Mouse (Mus musculus) kidney, postnatal 25 days (tissue): ENCODE measurements around the gene Nek4.
A peak's percentile ranks its signal among the peaks of the same experiment; 100 is the strongest.

Source experiments
- DNase-seq, 2 experiments: peaks; one replicate each; pipeline ENCODE4 v3.0.0; 2021; ENCODE audit warnings: mixed read lengths in 2 of 2

Gene Nek4

DNA sequence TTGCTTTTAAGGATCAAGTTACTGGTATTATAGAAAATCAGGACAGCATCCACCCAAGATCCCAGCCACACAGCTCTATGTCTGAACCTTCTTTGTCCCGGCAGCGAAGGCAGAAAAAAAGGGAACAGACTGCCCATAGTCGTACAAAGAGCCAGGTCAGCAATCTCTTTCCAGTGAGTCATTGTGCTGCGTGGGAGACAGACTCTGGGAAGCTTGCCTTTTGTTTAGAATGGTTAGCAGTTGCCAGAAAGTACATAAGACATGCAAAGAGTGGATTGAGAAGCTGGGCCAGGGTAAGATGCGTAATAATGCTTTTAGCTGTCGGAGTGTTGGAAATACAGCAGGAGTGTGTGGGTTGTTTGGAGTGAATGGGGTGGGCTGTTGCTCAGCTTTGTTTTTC, 23.0 kb downstream of the Nek4 start:
- peak; percentile 28 to 48 for DNase-seq

DNA sequence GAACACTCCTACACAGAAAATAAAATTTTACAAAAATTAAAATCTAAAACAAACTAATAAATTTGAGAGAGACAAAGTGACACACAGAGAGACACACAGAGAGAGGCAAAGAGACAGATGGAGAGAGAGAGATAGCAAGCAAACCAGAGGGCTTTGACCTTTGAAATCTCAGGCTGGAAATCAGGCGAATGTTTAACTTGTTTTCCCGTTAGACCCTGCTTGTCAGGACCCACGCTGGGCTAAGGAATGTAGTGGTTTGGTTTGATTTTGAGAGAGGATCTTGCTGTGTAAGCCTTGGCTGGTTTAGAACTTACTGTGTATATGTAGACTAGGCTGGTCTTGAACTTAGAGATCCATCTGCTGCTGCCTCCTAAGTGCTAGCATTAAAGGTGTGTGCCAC, 25.0 kb downstream of the Nek4 start:
- peak; percentile 44 to 54 for DNase-seq

DNA sequence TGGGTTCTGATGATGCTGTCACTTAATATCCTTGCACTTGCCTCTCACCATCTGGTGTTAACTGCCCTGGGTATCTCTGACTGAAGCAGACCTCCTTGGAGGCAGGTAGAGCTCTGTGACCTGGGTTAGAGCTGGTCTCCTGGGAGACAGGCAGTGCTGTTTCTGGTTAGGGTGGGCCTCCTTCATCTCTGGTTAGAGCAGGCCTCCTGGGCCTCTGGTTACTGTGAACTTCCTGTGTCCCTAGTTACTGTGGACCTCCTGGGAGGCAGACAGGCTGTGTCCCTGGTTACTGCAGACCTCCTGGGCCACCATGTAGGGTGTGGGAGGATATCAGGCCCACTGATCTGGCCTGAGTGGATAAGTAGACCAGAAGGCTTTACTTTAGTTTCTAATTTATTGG, 45.2 kb downstream of the Nek4 start:
- no peak for DNase-seq

DNA sequence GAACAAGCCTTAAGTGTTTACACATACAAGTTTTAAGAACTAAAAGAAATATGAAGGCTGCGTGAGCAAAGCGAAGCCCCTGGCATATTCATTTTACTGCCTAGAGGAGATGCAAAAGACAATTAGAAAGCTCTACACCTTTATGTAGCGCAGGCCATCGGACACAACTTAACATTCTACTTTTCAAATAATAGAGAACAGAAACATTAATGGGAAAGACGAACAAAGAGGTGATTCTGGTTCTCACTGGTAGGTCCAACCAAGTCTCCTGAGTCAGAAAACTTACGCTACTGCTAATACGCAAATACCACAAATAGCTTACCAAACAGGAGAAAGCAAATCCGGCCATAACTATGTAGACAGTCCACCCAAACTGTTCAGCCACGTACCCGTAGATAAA, 49.2 kb downstream of the Nek4 start:
- DNase-seq: no peak

DNA sequence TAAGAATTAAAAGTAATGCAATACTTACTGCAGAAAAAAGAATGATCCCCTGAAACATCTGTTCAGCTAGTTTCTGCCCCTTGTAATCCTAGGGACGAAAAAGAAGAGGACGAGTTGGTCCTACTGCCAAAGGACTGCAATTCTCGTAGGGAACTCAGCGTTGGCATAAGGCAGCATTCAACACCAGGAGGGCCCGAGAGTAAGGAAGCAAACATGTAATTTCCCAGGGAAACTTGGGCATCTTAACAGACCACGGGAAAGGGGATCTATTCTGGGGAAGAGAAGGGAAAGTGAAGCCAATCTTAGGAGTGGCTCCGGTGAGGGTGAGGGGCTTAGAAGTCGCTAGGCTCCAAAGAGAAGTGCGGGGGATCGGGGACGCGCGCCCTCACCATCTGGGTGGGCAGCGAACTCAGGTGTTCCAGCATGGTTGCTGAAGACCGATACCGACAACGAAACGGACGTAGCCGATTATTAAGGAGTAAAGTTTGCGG, 49.7 kb downstream of the Nek4 start:
- DNase-seq: no peak

DNA sequence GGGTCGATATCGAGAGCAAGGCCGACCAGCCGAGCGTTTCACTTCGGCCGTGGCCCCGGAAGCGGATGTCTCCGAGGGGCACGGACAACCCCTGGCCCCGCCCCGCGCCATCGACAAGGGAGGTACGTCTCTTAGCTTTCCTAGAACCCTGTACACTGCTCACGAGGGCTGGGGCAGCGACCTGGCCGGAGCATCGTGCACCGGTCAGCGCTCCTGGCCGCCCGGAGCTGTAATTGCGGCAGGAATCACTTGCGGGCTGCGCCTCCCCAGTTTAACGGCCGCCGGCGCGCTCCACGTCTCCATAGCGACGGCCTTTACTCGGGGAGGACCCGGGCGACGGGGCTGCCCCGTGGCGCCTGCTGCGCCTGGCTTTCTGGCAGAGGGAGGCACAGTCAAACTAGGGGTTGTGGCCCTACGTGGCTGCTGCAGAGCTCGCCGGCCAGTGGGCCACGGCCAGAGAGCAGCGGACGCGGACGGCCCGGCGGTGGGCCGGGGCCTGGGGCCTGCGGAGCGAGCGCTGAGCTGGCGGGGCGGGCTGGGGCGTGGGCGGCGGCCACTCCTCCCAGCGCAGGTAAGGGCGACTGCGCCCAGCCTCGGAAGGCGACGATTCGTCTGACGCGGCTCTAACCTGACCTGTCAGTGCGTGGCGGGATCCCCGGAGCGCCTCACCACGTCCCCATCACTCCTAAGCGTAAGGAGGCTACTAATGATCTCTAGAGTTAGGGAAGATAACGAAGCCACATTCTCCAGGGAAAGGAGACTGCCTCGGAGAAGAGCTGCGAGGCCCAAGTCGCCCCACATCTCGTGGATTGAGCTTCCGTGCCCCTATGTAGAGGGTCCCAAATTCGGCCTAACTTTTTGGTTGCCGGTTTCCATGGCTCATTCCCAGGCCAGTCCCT, 50.4 kb downstream of the Nek4 start, which contains the start of the genes Glt8d1 and Spcs1:
Glt8d1 (plus strand) TSS at position 94 of the 899 bp plus-strand sequence.
Spcs1 (minus strand) TSS at position 366 of the 899 bp plus-strand sequence.
- peak; percentile 90 to 94 for DNase-seq

DNA sequence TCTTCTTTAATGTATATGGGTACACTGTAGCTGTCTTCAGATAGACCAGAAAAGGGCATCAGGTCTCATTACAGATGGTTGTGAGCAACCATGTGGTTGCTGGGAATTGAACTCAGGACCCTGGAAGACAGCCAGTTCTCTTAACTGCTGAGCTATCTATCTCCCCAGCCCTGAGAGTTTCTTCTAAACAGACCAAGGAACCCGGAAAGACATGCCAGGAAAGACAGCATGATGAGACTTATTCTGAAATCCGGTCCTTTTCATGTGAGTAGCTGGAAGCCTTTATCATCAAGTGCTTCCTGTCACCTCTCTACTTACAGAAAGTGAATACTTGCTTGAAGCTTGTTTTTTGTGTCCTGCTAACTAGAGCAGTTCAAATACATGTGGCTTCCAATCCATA, 53.4 kb downstream of the Nek4 start:
- no peak for DNase-seq

DNA sequence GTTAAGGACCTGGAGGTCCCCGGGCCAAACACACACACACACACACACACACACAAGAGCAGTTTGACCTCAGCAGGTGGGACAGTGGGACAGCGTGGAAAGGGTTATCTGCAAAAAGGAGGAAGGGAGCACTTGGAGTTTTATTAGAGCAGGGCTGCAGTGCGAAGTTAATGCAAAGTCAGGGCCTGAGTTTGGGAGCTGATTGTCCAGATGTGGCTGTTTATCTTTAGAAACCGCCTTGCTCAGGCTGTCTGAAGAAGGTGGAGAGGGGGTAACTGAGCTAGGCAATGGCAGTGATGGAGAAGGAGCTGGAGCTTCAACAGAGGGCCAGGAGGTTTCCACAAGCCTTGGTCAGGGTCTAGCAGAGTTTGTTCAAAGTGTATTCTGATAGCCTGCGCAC, 55.6 kb downstream of the Nek4 start:
- DNase-seq: no peak

DNA sequence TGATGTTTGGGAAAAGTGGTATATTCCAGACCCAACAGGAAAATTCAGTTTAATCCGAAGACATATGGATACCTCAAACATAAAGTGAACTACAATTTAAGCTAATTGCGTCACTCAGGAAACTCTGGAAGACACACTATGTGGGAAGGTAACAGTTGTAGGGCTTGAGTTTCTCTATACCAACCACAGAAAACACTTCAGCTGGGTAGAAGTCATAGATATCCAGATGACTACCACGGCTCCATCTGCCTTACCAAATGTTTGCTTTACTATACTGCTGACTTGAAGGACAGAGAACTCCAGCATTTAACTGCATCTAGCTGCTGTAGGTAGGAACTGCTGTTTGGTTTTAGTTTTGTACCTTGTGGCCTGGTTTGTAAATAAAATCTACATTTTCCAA, 60.4 kb downstream of the Nek4 start:
- DNase-seq: no peak

DNA sequence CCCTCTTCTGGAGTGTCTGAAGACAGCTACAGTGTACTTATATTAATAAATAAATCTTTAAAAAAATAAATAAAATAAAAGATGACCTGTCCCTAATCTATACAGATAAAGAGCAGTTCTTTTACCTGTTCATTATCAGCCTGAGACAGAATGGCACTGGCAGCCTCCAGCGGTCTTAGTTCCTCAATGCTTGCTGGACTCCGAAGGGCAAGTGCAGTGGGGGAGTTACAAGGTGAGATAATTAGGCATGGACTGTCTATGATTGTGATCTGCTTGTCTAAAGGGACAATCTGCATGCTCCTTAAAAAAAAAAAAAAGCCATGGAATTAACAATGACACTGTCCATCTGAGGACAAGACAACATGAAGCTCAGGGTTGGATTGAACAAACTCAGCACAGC, 62.8 kb downstream of the Nek4 start:
- no peak for DNase-seq

DNA sequence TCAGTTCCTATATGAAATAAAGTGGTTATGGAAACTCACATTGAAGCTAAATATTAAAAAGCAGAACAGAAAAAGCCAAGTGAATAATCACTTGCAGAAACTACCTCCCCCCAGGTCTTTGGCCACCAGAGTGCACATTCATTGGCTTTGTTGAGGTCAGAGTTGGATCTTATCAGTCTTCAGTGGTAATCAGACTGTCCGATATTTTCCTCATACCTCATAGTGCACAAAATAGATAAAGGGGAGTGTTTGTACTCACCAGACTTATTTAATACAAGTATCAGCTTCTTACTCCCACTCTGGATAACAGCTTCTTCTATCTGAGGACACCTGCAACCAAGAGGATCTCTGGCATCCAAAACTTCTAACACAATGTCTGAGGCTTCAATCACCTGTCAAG, 64.9 kb downstream of the Nek4 start:
- no peak for DNase-seq

DNA sequence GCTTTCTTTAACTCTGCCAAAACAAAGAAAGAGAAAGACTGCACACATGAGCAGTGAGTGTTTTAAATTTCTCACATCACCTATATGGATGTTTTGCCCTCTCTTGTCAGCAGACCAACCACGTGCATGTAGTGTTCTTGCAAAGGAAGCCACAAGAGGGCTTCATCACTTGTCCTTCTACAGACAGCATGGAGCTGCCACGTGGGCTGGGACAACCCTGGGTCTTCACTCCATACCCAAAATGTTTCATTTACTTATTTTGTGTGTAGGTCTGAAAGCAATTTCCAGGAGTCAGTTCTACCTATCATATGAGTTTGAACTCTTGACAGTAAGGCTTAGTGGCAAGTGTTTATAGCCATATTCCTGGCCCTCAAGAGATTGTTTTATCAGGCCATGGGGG, 66.7 kb downstream of the Nek4 start:
- peak in 1 of 2 experiments; percentile 45 for DNase-seq

DNA sequence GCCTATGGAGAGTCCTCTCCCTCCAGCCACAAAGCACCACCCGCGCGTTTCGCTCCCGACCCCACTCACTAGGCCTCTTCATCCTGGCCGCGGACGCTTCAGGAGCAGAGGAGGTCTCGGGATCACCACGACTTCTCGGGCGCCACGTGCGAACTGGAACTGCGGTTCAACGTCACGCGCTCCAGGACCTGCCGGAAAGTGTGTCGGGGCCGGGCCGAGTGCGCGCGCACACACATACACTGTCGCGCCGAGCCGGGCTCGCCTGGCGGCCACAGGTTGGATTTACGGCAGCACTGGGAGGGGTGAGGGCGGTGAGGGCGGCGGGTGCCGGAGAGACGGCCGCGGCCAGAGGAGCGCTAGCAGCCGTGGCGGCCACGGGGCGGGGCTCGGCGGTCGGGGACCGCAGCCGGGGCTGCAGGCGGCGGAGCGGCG, 67.7 kb downstream of the Nek4 start, which contains the start of the genes Pbrm1 and Gnl3:
Pbrm1 (plus strand) TSS at position 279 of the 432 bp plus-strand sequence.
Gnl3 (minus strand) TSS at position 293 of the 432 bp plus-strand sequence.
- peak; percentile 98 to 99 for DNase-seq

DNA sequence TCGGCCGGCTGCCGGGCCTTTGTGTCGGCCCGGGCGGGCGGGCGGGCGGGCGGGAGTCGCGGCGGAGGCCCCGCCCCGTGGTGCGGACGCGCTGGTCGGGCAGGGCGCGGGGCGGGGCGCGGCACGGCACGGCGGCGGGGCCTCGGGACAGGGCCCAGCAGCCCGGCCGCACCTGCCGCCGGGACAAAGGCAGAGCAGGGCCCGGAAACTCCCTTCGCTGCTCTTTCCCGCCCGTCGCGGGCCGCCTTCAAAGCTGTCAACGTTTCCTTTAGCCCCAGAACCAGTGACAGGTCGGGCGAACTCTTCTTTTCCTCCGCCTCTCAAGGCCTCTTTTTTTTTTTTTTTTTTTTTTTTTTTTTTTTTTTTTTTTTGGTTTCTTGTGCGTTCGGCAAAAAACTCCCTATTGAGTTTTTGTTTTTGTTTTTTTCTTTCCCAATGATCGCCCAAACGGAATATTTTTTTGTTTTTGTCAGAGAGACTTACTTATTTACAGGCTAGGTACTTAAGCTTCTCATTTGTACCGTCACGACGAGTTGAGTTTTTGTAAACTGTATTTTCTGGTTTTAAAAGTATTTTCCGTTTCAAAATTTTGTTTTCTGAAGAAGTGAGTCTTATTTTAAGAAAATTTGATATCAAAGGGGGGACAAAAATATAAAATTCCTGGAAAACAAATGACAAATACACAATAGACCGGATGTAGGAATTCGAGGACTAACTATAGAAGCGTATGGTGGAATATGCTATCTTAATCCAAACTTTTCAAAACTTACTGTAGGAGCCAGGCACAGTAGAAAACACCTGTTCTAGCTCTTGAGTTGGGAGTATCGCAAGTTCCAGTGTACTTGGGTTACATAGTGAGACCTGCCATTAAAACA, 68.4 kb downstream of the Nek4 start:
- peak; percentile 78 to 92 for DNase-seq

DNA sequence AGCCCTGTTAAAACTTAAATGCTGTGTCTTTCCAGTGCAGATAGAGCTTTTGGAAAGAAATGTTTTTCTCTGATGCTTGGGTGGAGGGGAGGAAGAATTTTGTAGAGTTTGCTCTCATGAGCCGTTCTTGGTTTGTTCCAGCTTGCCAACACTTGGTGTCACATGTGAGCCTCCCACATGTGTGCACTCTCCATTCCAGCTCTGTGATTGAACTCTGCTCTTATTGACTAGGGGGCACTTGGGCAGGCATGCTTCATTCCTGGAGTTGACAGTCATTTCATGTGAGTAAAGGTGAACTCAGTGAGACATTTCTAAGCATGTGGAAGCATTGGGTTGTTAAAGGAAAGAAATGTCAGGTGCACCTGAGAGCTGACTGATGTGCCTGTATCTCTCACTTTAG, 71.4 kb downstream of the Nek4 start:
- peak in 1 of 2 experiments; percentile 44 for DNase-seq

DNA sequence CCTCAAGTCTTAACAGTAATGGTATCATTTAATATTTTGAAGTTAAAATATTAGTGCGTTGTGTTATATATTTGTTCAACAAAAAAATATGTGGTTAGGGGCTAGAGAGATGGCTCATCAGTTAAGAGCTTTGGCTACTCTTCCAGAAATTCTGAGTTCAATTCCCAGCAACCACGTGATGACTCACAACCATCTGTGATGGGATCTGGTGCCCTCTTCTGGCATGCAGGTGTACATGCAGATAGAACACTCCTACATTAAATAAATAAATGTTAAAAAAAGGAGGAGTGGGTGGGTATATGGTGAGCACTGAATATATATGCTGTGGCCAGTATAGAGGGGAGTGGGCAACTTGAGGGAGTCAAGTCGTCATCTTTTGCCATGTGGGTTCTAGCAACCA, 74.6 kb downstream of the Nek4 start:
- DNase-seq: no peak
